In genomic region chr6:137704300-137704939, GRCm38 (mm10) we compare ENCODE assay signal across 10 mouse cellular contexts. TPM values are rescaled to one million over a fixed set of nuclear protein-coding genes. Genes with fewer than 3 reads are reported as not detected.
DNase-seq lines count a peak whose midpoint lies in the region; ATAC-seq and TF ChIP-seq lines count a peak whose summit lies in the region.
"Had no signal": no experiment of that assay in that cellular context is flagged by ENCODE, and none has a peak within 500 bp of the region (broad histone marks: within the 10 kb centered on the region; RNA-seq: fewer than 3 reads in every experiment).

No protein-coding gene starts in this region.

- ATAC-seq in limb, embryonic 14.5 days (ENCODE audit: low FRiP score, low read depth) = no peak
- ATAC-seq in midbrain, embryonic 14.5 days (ENCODE audit: low FRiP score, low TSS enrichment) = no peak
- ATAC-seq: forebrain, embryonic 14.5 days had no signal

- no peak overlapping the region for H3K27ac ChIP-seq in limb, embryonic 14.5 days (replicated peaks; ENCODE audit: low read depth, low read length)
- no peak overlapping the region for H3K27ac ChIP-seq in limb, embryonic 10.5 days
- H3K27ac ChIP-seq in heart, adult 2 months = peak overlapping the region; percentile 75
- H3K27ac ChIP-seq in midbrain, embryonic 14.5 days (replicated peaks; ENCODE audit: low read depth, low read length) = no peak overlapping the region

- WGBS in limb, embryonic 14.5 days = 78% methylated on average over 25 of the region's 25 CpGs
- 87% methylated on average over 25 of the region's 25 CpGs for WGBS in limb, embryonic 10.5 days
- 18% methylated on average over 25 of the region's 25 CpGs for WGBS in heart, adult 2 months
- 86% methylated on average over 25 of the region's 25 CpGs for WGBS in midbrain, embryonic 14.5 days

- H3K27me3 ChIP-seq in limb, embryonic 14.5 days (ENCODE audit: control insufficient read depth, insufficient read depth, low read length) = no peaks in the 10 kb centered on the region
- no peaks in the 10 kb centered on the region for H3K27me3 ChIP-seq in limb, embryonic 10.5 days (ENCODE audit: low read depth, poor library complexity, severe bottlenecking)
- no peaks in the 10 kb centered on the region for H3K27me3 ChIP-seq in heart, adult 2 months (ENCODE audit: control insufficient read depth, insufficient read depth, low read length)
- peaks cover 5% of the 10 kb centered on the region for H3K27me3 ChIP-seq in megakaryocyte, embryonic 14.5 days (replicated peaks)
- H3K27me3 ChIP-seq in midbrain, embryonic 14.5 days (ENCODE audit: control insufficient read depth, insufficient read depth, low read length) = peaks cover 4% of the 10 kb centered on the region; the same call in 1 of the 2 replicates

- TF ChIP-seq CTCF in heart, adult 2 months (IDR thresholded peaks at IDR 0.05) = no peak

- H3K4me2 ChIP-seq in limb, embryonic 14.5 days (replicated peaks; ENCODE audit: low read depth, low read length, severe bottlenecking) = no peak overlapping the region
- no peak overlapping the region for H3K4me2 ChIP-seq in midbrain, embryonic 14.5 days (ENCODE audit: low read length)

- H3K9ac ChIP-seq in limb, embryonic 14.5 days (ENCODE audit: low read depth, low read length, severe bottlenecking) = no peak overlapping the region
- peak overlapping the region; percentile 4; the same call in 1 of the 2 replicates for H3K9ac ChIP-seq in heart, adult 2 months (ENCODE audit: low read depth, low read length)
- no peak overlapping the region for H3K9ac ChIP-seq in midbrain, embryonic 14.5 days (replicated peaks; ENCODE audit: low read length)

- peak; percentile 18 for DNase-seq in limb, embryonic 14.5 days (ENCODE audit: low spot score)
- DNase-seq in limb, embryonic 10.5 days (ENCODE audit: low spot score) = no peak
- peak; percentile 66 to 69 for DNase-seq in heart, adult 2 months
- peak; percentile 6 to 18 for DNase-seq in kidney, adult 8-10 months
- DNase-seq in layer of hippocampus, adult 8-10 months (ENCODE audit: low spot score in 2 of 2) = no peak
- no peak for DNase-seq in midbrain, embryonic 14.5 days
- DNase-seq in urinary bladder, postnatal 25 days (ENCODE audit: low spot score) = no peak
- DNase-seq: adrenal gland, postnatal 14 days had no signal

- no peak for TF ChIP-seq POLR2A in limb, embryonic 14.5 days (IDR thresholded peaks at IDR 0.05; ENCODE audit: borderline replicate concordance, extremely low read depth, insufficient read depth, insufficient read length)
- no peak for TF ChIP-seq POLR2A in heart, adult 2 months (IDR thresholded peaks at IDR 0.05; ENCODE audit: insufficient read depth, low read depth, low read length)

- intact Hi-C loops in heart, adult 2 months (cut with DNase I) = loop anchor here (5.0 kb wide), 2 partner anchors 37 to 147 kb away; no protein-coding TSS in a partner anchor

- no peak for TF ChIP-seq EP300 in heart, adult 2 months (IDR thresholded peaks at IDR 0.05; ENCODE audit: insufficient read depth, low read depth, low read length)

- H3K9me3 ChIP-seq in limb, embryonic 14.5 days (ENCODE audit: control insufficient read depth, low read length) = no peaks in the 10 kb centered on the region
- no peaks in the 10 kb centered on the region for H3K9me3 ChIP-seq in limb, embryonic 10.5 days (replicated peaks)
- H3K9me3 ChIP-seq in megakaryocyte, embryonic 14.5 days = peaks cover 10% of the 10 kb centered on the region
- no peaks in the 10 kb centered on the region for H3K9me3 ChIP-seq in midbrain, embryonic 14.5 days (ENCODE audit: control insufficient read depth, low read length)

- no peak overlapping the region for H3K4me3 ChIP-seq in limb, embryonic 14.5 days (replicated peaks; ENCODE audit: low read length)
- no peak overlapping the region for H3K4me3 ChIP-seq in limb, embryonic 10.5 days
- peak overlapping the region; percentile 0; the same call in 1 of the 2 replicates for H3K4me3 ChIP-seq in heart, adult 2 months
- H3K4me3 ChIP-seq in megakaryocyte, embryonic 14.5 days (replicated peaks) = peak overlapping the region; percentile 81
- H3K4me3 ChIP-seq in midbrain, embryonic 14.5 days (replicated peaks; ENCODE audit: low read depth, low read length) = no peak overlapping the region

- H3K36me3 ChIP-seq in limb, embryonic 14.5 days (ENCODE audit: control insufficient read depth, insufficient read depth, low read length) = no peaks in the 10 kb centered on the region
- H3K36me3 ChIP-seq in limb, embryonic 10.5 days = no peaks in the 10 kb centered on the region
- no peaks in the 10 kb centered on the region; the same call in 1 of the 2 replicates for H3K36me3 ChIP-seq in heart, adult 2 months (ENCODE audit: control insufficient read depth, insufficient read depth, low read length)
- no peaks in the 10 kb centered on the region for H3K36me3 ChIP-seq in megakaryocyte, embryonic 14.5 days (replicated peaks; ENCODE audit: low read length)
- H3K36me3 ChIP-seq in midbrain, embryonic 14.5 days (ENCODE audit: control insufficient read depth, insufficient read depth, low read length) = no peaks in the 10 kb centered on the region

- no peaks in the 10 kb centered on the region for H3K4me1 ChIP-seq in limb, embryonic 14.5 days (ENCODE audit: control insufficient read depth, insufficient read depth, low read length)
- peaks cover 9% of the 10 kb centered on the region for H3K4me1 ChIP-seq in limb, embryonic 10.5 days
- H3K4me1 ChIP-seq in heart, adult 2 months (ENCODE audit: control insufficient read depth, insufficient read depth, low read length) = peaks cover 14% of the 10 kb centered on the region
- peaks cover 14% of the 10 kb centered on the region for H3K4me1 ChIP-seq in megakaryocyte, embryonic 14.5 days
- no peaks in the 10 kb centered on the region for H3K4me1 ChIP-seq in midbrain, embryonic 14.5 days (ENCODE audit: control insufficient read depth, insufficient read depth, low read length)

- H3K79me2 ChIP-seq in heart, adult 2 months (replicated peaks; ENCODE audit: control insufficient read depth, insufficient read depth, low read length) = no peaks in the 10 kb centered on the region

RNA-seq across cellular contexts. Expression of gene Strap, which starts 30.5 kb away (rescaled TPM):
- polyA plus RNA-seq in limb, embryonic 14.5 days (2012; rRNA removed) = 53.2 and 62.7 TPM in 2 replicates
- polyA plus RNA-seq in limb, embryonic 14.5 days (2014; fragmentation: Nextera tagmentation; extraction: Ambion mirVana) = 159 and 160 TPM in 2 replicates
- 227 and 229 TPM in 2 replicates for polyA plus RNA-seq in limb, embryonic 10.5 days (2016; fragmentation: Nextera tagmentation; extraction: Ambion mirVana)
- 10 to 100 TPM; 81.6 to 86.5 TPM for total RNA-seq in heart, adult 2 months (2021)
- polyA plus RNA-seq in heart, adult 2 months (2012; rRNA removed) = 26.3 and 46.6 TPM in 2 replicates
- 13.1 and 27.2 TPM in 2 replicates for polyA plus RNA-seq in megakaryocyte, embryonic 14.5 days (2012; ENCODE audit: insufficient read depth, low replicate concordance)
- total RNA-seq in layer of hippocampus, adult 8-10 months (2022) = 100 to 1,000 TPM; 105 to 120 (median 109) TPM
- polyA plus RNA-seq in midbrain, embryonic 14.5 days (2014; fragmentation: Nextera tagmentation; extraction: Ambion mirVana) = 175 and 203 TPM in 2 replicates

RNA-seq across cellular contexts. Expression of gene Eps8, which starts 49.7 kb away (rescaled TPM):
- 13.4 and 14.9 TPM in 2 replicates for polyA plus RNA-seq in limb, embryonic 14.5 days (2012; rRNA removed)
- 33.3 and 33.6 TPM in 2 replicates for polyA plus RNA-seq in limb, embryonic 14.5 days (2014; fragmentation: Nextera tagmentation; extraction: Ambion mirVana)
- 4.8 and 7.0 TPM in 2 replicates for polyA plus RNA-seq in limb, embryonic 10.5 days (2016; fragmentation: Nextera tagmentation; extraction: Ambion mirVana)
- 10 to 100 TPM; 11.6 to 12.2 TPM for total RNA-seq in heart, adult 2 months (2021)
- 6.7 and 8.8 TPM in 2 replicates for polyA plus RNA-seq in heart, adult 2 months (2012; rRNA removed)
- polyA plus RNA-seq in megakaryocyte, embryonic 14.5 days (2012; ENCODE audit: insufficient read depth, low replicate concordance) = 0.47 and 0.61 TPM in 2 replicates
- total RNA-seq in layer of hippocampus, adult 8-10 months (2022) = 10 to 100 TPM; 39.1 to 47.8 (median 45.7) TPM
- 19.2 and 21.0 TPM in 2 replicates for polyA plus RNA-seq in midbrain, embryonic 14.5 days (2014; fragmentation: Nextera tagmentation; extraction: Ambion mirVana)

RNA-seq across cellular contexts. Expression of gene Dera, which starts 49.9 kb away (rescaled TPM):
- 12.5 and 17.1 TPM in 2 replicates for polyA plus RNA-seq in limb, embryonic 14.5 days (2012; rRNA removed)
- 43.5 and 46.3 TPM in 2 replicates for polyA plus RNA-seq in limb, embryonic 14.5 days (2014; fragmentation: Nextera tagmentation; extraction: Ambion mirVana)
- 76.0 and 87.9 TPM in 2 replicates for polyA plus RNA-seq in limb, embryonic 10.5 days (2016; fragmentation: Nextera tagmentation; extraction: Ambion mirVana)
- 1 to 10 TPM; 4.1 to 4.6 TPM for total RNA-seq in heart, adult 2 months (2021)
- 3.0 and 3.8 TPM in 2 replicates for polyA plus RNA-seq in heart, adult 2 months (2012; rRNA removed)
- polyA plus RNA-seq in megakaryocyte, embryonic 14.5 days (2012; ENCODE audit: insufficient read depth, low replicate concordance) = 10.2 and 41.1 TPM in 2 replicates
- total RNA-seq in layer of hippocampus, adult 8-10 months (2022) = 1 to 10 TPM; 5.8 to 7.1 (median 6.2) TPM
- 10.1 and 15.9 TPM in 2 replicates for polyA plus RNA-seq in midbrain, embryonic 14.5 days (2014; fragmentation: Nextera tagmentation; extraction: Ambion mirVana)

Comparison
In these comparisons a context has a peak if more than half of its experiments do, and no peak if none do; other contexts are left out.
1. DNase-seq: peak in limb, embryonic 14.5 days (single experiment), heart, adult 2 months (2 of 2) and kidney, adult 8-10 months (2 of 2); none in limb, embryonic 10.5 days (single experiment), layer of hippocampus, adult 8-10 months (0 of 2), midbrain, embryonic 14.5 days (single experiment) and urinary bladder, postnatal 25 days (single experiment).
2. H3K4me3 ChIP-seq: peak in heart, adult 2 months (single experiment) and megakaryocyte, embryonic 14.5 days (single experiment); none in limb, embryonic 14.5 days (single experiment), limb, embryonic 10.5 days (single experiment) and midbrain, embryonic 14.5 days (single experiment).